In the genomic region with DNA sequence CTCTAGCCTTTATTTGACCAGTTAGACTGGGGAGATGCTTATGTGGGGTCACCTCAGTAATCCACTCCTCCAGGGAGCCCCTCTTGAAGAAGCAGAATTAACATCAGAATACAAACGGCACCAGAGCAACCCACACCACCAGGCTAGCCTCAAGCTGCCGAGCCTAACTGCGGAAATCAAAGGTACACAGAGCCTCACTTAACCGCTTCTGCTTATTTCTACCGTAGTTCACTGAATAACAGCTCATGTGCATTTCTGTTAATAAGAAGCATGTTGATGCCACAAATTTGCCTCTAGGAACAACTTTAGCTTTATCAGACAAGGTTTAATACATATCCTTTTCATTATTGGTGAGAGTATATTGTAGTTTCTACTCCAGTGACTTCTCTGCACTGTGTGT, we compare ENCODE assay signal across 10 mouse cellular contexts. TPM values are rescaled to one million over a fixed set of nuclear protein-coding genes. Genes with fewer than 3 reads are reported as not detected.
A peak's percentile ranks its signal among the peaks of the same experiment; 100 is the strongest.
DNase-seq lines count a peak whose midpoint lies in the region; ATAC-seq and TF ChIP-seq lines count a peak whose summit lies in the region.
"Had no signal": no experiment of that assay in that cellular context is flagged by ENCODE, and none has a peak within 500 bp of the region (broad histone marks: within the 10 kb centered on the region; RNA-seq: fewer than 3 reads in every experiment).

No protein-coding gene starts in this region.

- 0 out of 2 replicates have a peak, but pooled peaks cover 6% of the 10 kb centered on the region for H3K4me1 ChIP-seq in midbrain, embryonic 12.5 days
- H3K4me1 ChIP-seq in midbrain, embryonic 16.5 days (ENCODE audit: control insufficient read depth, insufficient read depth, low read length), result no peaks in the 10 kb centered on the region
- no peaks in the 10 kb centered on the region for H3K4me1 ChIP-seq in embryonic facial prominence, embryonic 11.5 days (ENCODE audit: control insufficient read depth, insufficient read depth, low read length)
- peaks cover 0 to 2% of the 10 kb centered on the region in 2 experiments; a peak in 1 of 4 replicates for H3K4me1 ChIP-seq in liver, embryonic 14.5 days (replicated peaks; ENCODE audit: control insufficient read depth in 2 of 2, insufficient read depth in 2 of 2, low read length in 1 of 2)
- H3K4me1 ChIP-seq: limb, embryonic 15.5 days had no signal

- no peaks in the 10 kb centered on the region for H3K27me3 ChIP-seq in midbrain, embryonic 12.5 days
- no peaks in the 10 kb centered on the region for H3K27me3 ChIP-seq in midbrain, embryonic 16.5 days (ENCODE audit: control insufficient read depth, insufficient read depth, low read depth, low read length)
- no peaks in the 10 kb centered on the region for H3K27me3 ChIP-seq in embryonic facial prominence, embryonic 11.5 days (ENCODE audit: control insufficient read depth, insufficient read depth, low read length)
- H3K27me3 ChIP-seq in liver, embryonic 14.5 days (ENCODE audit: control insufficient read depth, insufficient read depth, low read length), result no peaks in the 10 kb centered on the region
- H3K27me3 ChIP-seq: limb, embryonic 15.5 days had no signal

- TF ChIP-seq EP300 in liver, embryonic 14.5 days (IDR thresholded peaks at IDR 0.05; ENCODE audit: low read depth), result no peak

- TF ChIP-seq CTCF in liver, embryonic 14.5 days (IDR thresholded peaks at IDR 0.05; ENCODE audit: low read depth), result no peak

- no peak overlapping the region for H3K27ac ChIP-seq in midbrain, embryonic 12.5 days (replicated peaks)
- H3K27ac ChIP-seq in midbrain, embryonic 16.5 days (ENCODE audit: low read length), result no peak overlapping the region
- H3K27ac ChIP-seq in embryonic facial prominence, embryonic 11.5 days (replicated peaks; ENCODE audit: low read depth, low read length), result no peak overlapping the region
- no peak overlapping the region for H3K27ac ChIP-seq in liver, embryonic 14.5 days
- H3K27ac ChIP-seq: kidney, postnatal 0 days; limb, embryonic 15.5 days had no signal

- H3K4me2 ChIP-seq in midbrain, embryonic 12.5 days (replicated peaks), result no peak overlapping the region
- H3K4me2 ChIP-seq in midbrain, embryonic 16.5 days (ENCODE audit: low read length), result no peak overlapping the region
- H3K4me2 ChIP-seq in embryonic facial prominence, embryonic 11.5 days (ENCODE audit: low read depth, low read length), result no peak overlapping the region
- peak overlapping the region; percentile 8 for H3K4me2 ChIP-seq in liver, embryonic 14.5 days (ENCODE audit: low read depth)
- H3K4me2 ChIP-seq: limb, embryonic 15.5 days had no signal

- no peaks in the 10 kb centered on the region for H3K36me3 ChIP-seq in midbrain, embryonic 12.5 days
- H3K36me3 ChIP-seq in midbrain, embryonic 16.5 days (ENCODE audit: control insufficient read depth, insufficient read depth, low read length), result no peaks in the 10 kb centered on the region
- H3K36me3 ChIP-seq in embryonic facial prominence, embryonic 11.5 days (replicated peaks; ENCODE audit: control insufficient read depth, insufficient read depth, low read depth, low read length), result no peaks in the 10 kb centered on the region
- H3K36me3 ChIP-seq in liver, embryonic 14.5 days (replicated peaks; ENCODE audit: control insufficient read depth, insufficient read depth, low read depth), result no peaks in the 10 kb centered on the region
- H3K36me3 ChIP-seq: limb, embryonic 15.5 days had no signal

- ATAC-seq in midbrain, embryonic 12.5 days (ENCODE audit: low FRiP score, low read depth), result no peak
- no peak for ATAC-seq in midbrain, embryonic 16.5 days
- no peak for ATAC-seq in embryonic facial prominence, embryonic 11.5 days (replicated peaks; ENCODE audit: insufficient number of reproducible peaks, low FRiP score, low TSS enrichment, low read depth)
- ATAC-seq in liver, embryonic 14.5 days (ENCODE audit: insufficient read depth), result no peak

- DNase-seq in embryonic facial prominence, embryonic 11.5 days (ENCODE audit: low spot score), result peak; percentile 26
- no peak for DNase-seq in liver, embryonic 14.5 days (ENCODE audit: low read depth in 3 of 3, low spot score in 3 of 3)
- DNase-seq in cerebellum, adult 9-10 months, result no peak
- no peak for DNase-seq in kidney, adult 9 months
- DNase-seq in kidney, postnatal 25 days, result no peak
- DNase-seq: cerebellum, postnatal 10 days had no signal

- H3K9ac ChIP-seq in midbrain, embryonic 12.5 days (replicated peaks), result peak overlapping the region; percentile 34; the same call in 1 of the 2 replicates
- H3K9ac ChIP-seq in midbrain, embryonic 16.5 days (ENCODE audit: low read depth, low read length), result no peak overlapping the region
- H3K9ac ChIP-seq in embryonic facial prominence, embryonic 11.5 days (replicated peaks; ENCODE audit: low read length), result peak overlapping the region; percentile 37; the same call in 1 of the 2 replicates
- H3K9ac ChIP-seq in liver, embryonic 14.5 days (replicated peaks), result no peak overlapping the region
- H3K9ac ChIP-seq: limb, embryonic 15.5 days had no signal

- no peak overlapping the region for H3K4me3 ChIP-seq in midbrain, embryonic 12.5 days
- no peak overlapping the region for H3K4me3 ChIP-seq in midbrain, embryonic 16.5 days (ENCODE audit: low read depth, low read length)
- H3K4me3 ChIP-seq in embryonic facial prominence, embryonic 11.5 days (ENCODE audit: low read depth, low read length), result no peak overlapping the region
- H3K4me3 ChIP-seq in liver, embryonic 14.5 days (ENCODE audit: insufficient read depth in 1 of 2, low read depth in 2 of 2, low read length in 2 of 2), result no peak overlapping the region
- H3K4me3 ChIP-seq: limb, embryonic 15.5 days had no signal

- WGBS in midbrain, embryonic 12.5 days, result 10% methylated on average over 5 of the region's 5 CpGs
- WGBS in midbrain, embryonic 16.5 days, result 12% methylated on average over 5 of the region's 5 CpGs
- 5% methylated on average over 5 of the region's 5 CpGs for WGBS in embryonic facial prominence, embryonic 11.5 days
- WGBS in liver, embryonic 14.5 days (ENCODE audit: insufficient replicate concordance), result 2% methylated on average over 5 of the region's 5 CpGs

- H3K9me3 ChIP-seq in midbrain, embryonic 12.5 days, result no peaks in the 10 kb centered on the region
- H3K9me3 ChIP-seq in midbrain, embryonic 16.5 days (replicated peaks; ENCODE audit: control insufficient read depth, low read length, poor library complexity, severe bottlenecking), result no peaks in the 10 kb centered on the region
- no peaks in the 10 kb centered on the region for H3K9me3 ChIP-seq in embryonic facial prominence, embryonic 11.5 days (replicated peaks; ENCODE audit: control insufficient read depth, low read length)
- no peaks in the 10 kb centered on the region for H3K9me3 ChIP-seq in liver, embryonic 14.5 days (ENCODE audit: control insufficient read depth, low read length)
- H3K9me3 ChIP-seq: limb, embryonic 15.5 days had no signal

RNA-seq across cellular contexts. Expression of a gene that starts 32.6 kb away (rescaled TPM):
- polyA plus RNA-seq in midbrain, embryonic 12.5 days (2016; fragmentation: Nextera tagmentation; extraction: Ambion mirVana), result 128 and 133 TPM in 2 replicates
- 122 and 123 TPM in 2 replicates for polyA plus RNA-seq in midbrain, embryonic 16.5 days (2015; fragmentation: Nextera tagmentation; extraction: Ambion mirVana)
- 129 and 130 TPM in 2 replicates for polyA plus RNA-seq in embryonic facial prominence, embryonic 11.5 days (2014; fragmentation: Nextera tagmentation; extraction: Ambion mirVana)
- polyA plus RNA-seq in liver, embryonic 14.5 days (2012; rRNA removed), result 18.8 and 24.0 TPM in 2 replicates
- 37.5 and 41.6 TPM in 2 replicates for polyA plus RNA-seq in liver, embryonic 14.5 days (2014; fragmentation: Nextera tagmentation; extraction: Ambion mirVana)

Comparison
In these comparisons a context has a peak if more than half of its experiments do, and no peak if none do; other contexts are left out.
1. H3K9ac ChIP-seq: peak in midbrain, embryonic 12.5 days (single experiment) and embryonic facial prominence, embryonic 11.5 days (single experiment); none in midbrain, embryonic 16.5 days (single experiment) and liver, embryonic 14.5 days (single experiment).